ENCODE assay signal across 8 mouse cellular contexts in genomic region chr11:117836306-117836705, GRCm38 (mm10). TPM values are rescaled to one million over a fixed set of nuclear protein-coding genes. Genes with fewer than 3 reads are reported as not detected.
DNase-seq lines count a peak whose midpoint lies in the region; ATAC-seq lines count a peak whose summit lies in the region.

No protein-coding gene starts in this region.

- H3K9ac ChIP-seq in heart, embryonic 12.5 days, result no peak overlapping the region
- no peak overlapping the region for H3K9ac ChIP-seq in midbrain, embryonic 14.5 days (replicated peaks; ENCODE audit: low read length)

- H3K4me3 ChIP-seq in heart, embryonic 12.5 days, result peak overlapping the region; percentile 15; the same call in 1 of the 2 replicates
- no peak overlapping the region for H3K4me3 ChIP-seq in midbrain, embryonic 14.5 days (replicated peaks; ENCODE audit: low read depth, low read length)

- WGBS in heart, embryonic 12.5 days, result 23% methylated on average over 13 of the region's 13 CpGs
- WGBS in midbrain, embryonic 14.5 days, result 25% methylated on average over 13 of the region's 13 CpGs

- peak; percentile 17; the same call in 1 of the 2 replicates for ATAC-seq in heart, embryonic 12.5 days (ENCODE audit: insufficient number of reproducible peaks, low FRiP score)
- ATAC-seq in granulocyte monocyte progenitor cell, adult 5-6 weeks (replicated peaks; ENCODE audit: poor library complexity, severe bottlenecking), result 0 out of 2 replicates have a peak, but pooled peaks have one; percentile 21
- no peak for ATAC-seq in midbrain, embryonic 14.5 days (ENCODE audit: low FRiP score, low TSS enrichment)

- H3K4me1 ChIP-seq in heart, embryonic 12.5 days (replicated peaks), result peaks cover 37% of the 10 kb centered on the region
- no peaks in the 10 kb centered on the region for H3K4me1 ChIP-seq in midbrain, embryonic 14.5 days (ENCODE audit: control insufficient read depth, insufficient read depth, low read length)

- intact Hi-C loops in heart, postnatal 25 days (cut with DNase I), result no loop called here
- intact Hi-C loops in left cerebral cortex, postnatal 4 days (cut with DNase I), result no loop called here

- DNase-seq in heart, postnatal 25 days (ENCODE audit: low spot score), result no peak
- DNase-seq in adrenal gland, postnatal 14 days, result peak; percentile 50
- peak; percentile 19 for DNase-seq in left cerebral cortex, postnatal 4 days
- DNase-seq in midbrain, embryonic 14.5 days, result peak; percentile 55
- no peak for DNase-seq in cerebellum, adult 18-20 months
- no peak for DNase-seq in ovary, adult 18-20 months (ENCODE audit: low spot score)

- H3K9me3 ChIP-seq in heart, embryonic 12.5 days (replicated peaks), result no peaks in the 10 kb centered on the region
- H3K9me3 ChIP-seq in midbrain, embryonic 14.5 days (ENCODE audit: control insufficient read depth, low read length), result no peaks in the 10 kb centered on the region

- peak overlapping the region; percentile 51 for H3K4me2 ChIP-seq in heart, embryonic 12.5 days
- peak overlapping the region; percentile 32 for H3K4me2 ChIP-seq in midbrain, embryonic 14.5 days (ENCODE audit: low read length)

- H3K27ac ChIP-seq in heart, embryonic 12.5 days (ENCODE audit: poor library complexity, severe bottlenecking), result no peak overlapping the region
- H3K27ac ChIP-seq in midbrain, embryonic 14.5 days (replicated peaks; ENCODE audit: low read depth, low read length), result no peak overlapping the region

- H3K36me3 ChIP-seq in heart, embryonic 12.5 days, result peaks cover 4% of the 10 kb centered on the region; the same call in 1 of the 2 replicates
- no peaks in the 10 kb centered on the region for H3K36me3 ChIP-seq in midbrain, embryonic 14.5 days (ENCODE audit: control insufficient read depth, insufficient read depth, low read length)

- no peaks in the 10 kb centered on the region for H3K27me3 ChIP-seq in heart, embryonic 12.5 days (replicated peaks)
- H3K27me3 ChIP-seq in midbrain, embryonic 14.5 days (ENCODE audit: control insufficient read depth, insufficient read depth, low read length), result no peaks in the 10 kb centered on the region

RNA-seq across cellular contexts. Expression of gene Tk1, which starts 10.4 kb away (rescaled TPM):
- 101 and 105 TPM in 2 replicates for polyA plus RNA-seq in heart, embryonic 12.5 days (2016; fragmentation: Nextera tagmentation; extraction: Ambion mirVana)
- 1 to 10 TPM; 2.3 to 3.2 TPM for total RNA-seq in heart, postnatal 25 days (2021)
- total RNA-seq in adrenal gland, postnatal 14 days (2021), result 29.1 and 34.8 TPM in 2 replicates
- 198 and 208 TPM in 2 replicates for total RNA-seq in granulocyte monocyte progenitor cell, adult 5-6 weeks (2014; fragmentation: Nextera tagmentation)
- total RNA-seq in granulocyte monocyte progenitor cell, adult 5-6 weeks (2017), result 90.8 and 105 TPM in 2 replicates
- 1 to 10 TPM; 8.9 to 9.0 TPM for total RNA-seq in left cerebral cortex, postnatal 4 days (2021)
- polyA plus RNA-seq in midbrain, embryonic 14.5 days (2014; fragmentation: Nextera tagmentation; extraction: Ambion mirVana), result 12.8 and 18.0 TPM in 2 replicates

RNA-seq across cellular contexts. Expression of gene Afmid, which starts 10.6 kb away (rescaled TPM):
- polyA plus RNA-seq in heart, embryonic 12.5 days (2016; fragmentation: Nextera tagmentation; extraction: Ambion mirVana), result 10.5 and 13.5 TPM in 2 replicates
- 1 to 10 TPM; 4.3 to 5.6 TPM for total RNA-seq in heart, postnatal 25 days (2021)
- 7.5 and 16.4 TPM in 2 replicates for total RNA-seq in adrenal gland, postnatal 14 days (2021)
- total RNA-seq in granulocyte monocyte progenitor cell, adult 5-6 weeks (2014; fragmentation: Nextera tagmentation), result 7.5 and 9.0 TPM in 2 replicates
- 1.4 and 1.9 TPM in 2 replicates for total RNA-seq in granulocyte monocyte progenitor cell, adult 5-6 weeks (2017)
- 10 to 100 TPM in 1 of 2 experiments, 1 to 10 TPM in 1; 7.8 to 11.5 TPM for total RNA-seq in left cerebral cortex, postnatal 4 days (2021)
- polyA plus RNA-seq in midbrain, embryonic 14.5 days (2014; fragmentation: Nextera tagmentation; extraction: Ambion mirVana), result 4.1 TPM in 2 replicates

RNA-seq across cellular contexts. Expression of gene Birc5, which starts 12.7 kb away (rescaled TPM):
- polyA plus RNA-seq in heart, embryonic 12.5 days (2016; fragmentation: Nextera tagmentation; extraction: Ambion mirVana), result 250 and 252 TPM in 2 replicates
- 1 to 10 TPM in 1 of 2 experiments, under 1 TPM in 1; 0.73 to 1.3 TPM for total RNA-seq in heart, postnatal 25 days (2021)
- total RNA-seq in adrenal gland, postnatal 14 days (2021), result 17.8 and 22.6 TPM in 2 replicates
- 93.9 and 128 TPM in 2 replicates for total RNA-seq in granulocyte monocyte progenitor cell, adult 5-6 weeks (2014; fragmentation: Nextera tagmentation)
- total RNA-seq in granulocyte monocyte progenitor cell, adult 5-6 weeks (2017), result 200 and 221 TPM in 2 replicates
- total RNA-seq in left cerebral cortex, postnatal 4 days (2021), result 1 to 10 TPM; 6.3 to 6.7 TPM
- polyA plus RNA-seq in midbrain, embryonic 14.5 days (2014; fragmentation: Nextera tagmentation; extraction: Ambion mirVana), result 27.9 and 50.1 TPM in 2 replicates

RNA-seq across cellular contexts. Expression of gene Tmem235, which starts 24.2 kb away (rescaled TPM):
- polyA plus RNA-seq in heart, embryonic 12.5 days (2016; fragmentation: Nextera tagmentation; extraction: Ambion mirVana), result not detected in 2 replicates
- total RNA-seq in heart, postnatal 25 days (2021), result not detected
- total RNA-seq in adrenal gland, postnatal 14 days (2021), result not detected in 2 replicates
- not detected in 2 replicates for total RNA-seq in granulocyte monocyte progenitor cell, adult 5-6 weeks (2014; fragmentation: Nextera tagmentation)
- total RNA-seq in granulocyte monocyte progenitor cell, adult 5-6 weeks (2017), result not detected in 2 replicates
- not detected for total RNA-seq in left cerebral cortex, postnatal 4 days (2021)
- not detected in 2 replicates for polyA plus RNA-seq in midbrain, embryonic 14.5 days (2014; fragmentation: Nextera tagmentation; extraction: Ambion mirVana)

RNA-seq across cellular contexts. Expression of gene Gm20708, which starts 26.8 kb away (rescaled TPM):
- 0.78 and 0.82 TPM in 2 replicates for polyA plus RNA-seq in heart, embryonic 12.5 days (2016; fragmentation: Nextera tagmentation; extraction: Ambion mirVana)
- total RNA-seq in heart, postnatal 25 days (2021), result 1 to 10 TPM in 1 of 2 experiments, under 1 TPM in 1; 0.36 to 1.2 TPM
- total RNA-seq in adrenal gland, postnatal 14 days (2021), result 0.83 and 0.93 TPM in 2 replicates
- 0.53 and 0.99 TPM in 2 replicates for total RNA-seq in granulocyte monocyte progenitor cell, adult 5-6 weeks (2014; fragmentation: Nextera tagmentation)
- 0.30 TPM in 1 of 2 replicates, not detected in the other for total RNA-seq in granulocyte monocyte progenitor cell, adult 5-6 weeks (2017)
- total RNA-seq in left cerebral cortex, postnatal 4 days (2021), result 1 to 10 TPM; 4.4 to 5.1 TPM
- 0.47 and 1.4 TPM in 2 replicates for polyA plus RNA-seq in midbrain, embryonic 14.5 days (2014; fragmentation: Nextera tagmentation; extraction: Ambion mirVana)

Comparison
In these comparisons a context has a peak if more than half of its experiments do, and no peak if none do; other contexts are left out.
1. DNase-seq: peak in adrenal gland, postnatal 14 days (single experiment), left cerebral cortex, postnatal 4 days (single experiment) and midbrain, embryonic 14.5 days (single experiment); none in heart, postnatal 25 days (single experiment), cerebellum, adult 18-20 months (0 of 2) and ovary, adult 18-20 months (single experiment).